Mouse (Mus musculus) hindbrain, embryonic 15.5 days (tissue): ENCODE data around the gene Moxd2. TPM values are rescaled to one million over a fixed set of nuclear protein-coding genes. Genes with fewer than 3 reads are reported as not detected.

Source experiments
- ATAC-seq: fragments of 200-750 bp; cut with Nextera tagmentation; 2 replicates; pipeline ENCODE4 v1.8.0; 2017; ENCODE audit warnings: low read depth, moderate number of reproducible peaks, moderate TSS enrichment; ENCODE audit not compliant: low FRiP score
- H3K27ac ChIP-seq: fragments of 300-500 bp; sonication (generic); replicated peaks from 2 replicates; pipeline ENCODE4 v1.5.1; 2015; ENCODE audit warnings: mild to moderate bottlenecking, inconsistent platforms
- H3K27me3 ChIP-seq: fragments of 300-500 bp; sonication (generic); 2 replicates; pipeline ENCODE4 v1.6.1; 2015; ENCODE audit warnings: control low read depth, inconsistent platforms
- H3K36me3 ChIP-seq: fragments of 300-500 bp; sonication (generic); 2 replicates; pipeline ENCODE4 v1.6.1; 2015; ENCODE audit warnings: control low read depth, inconsistent platforms
- H3K4me1 ChIP-seq: fragments of 300-500 bp; sonication (generic); replicated peaks from 2 replicates; pipeline ENCODE4 v1.6.1; 2015; ENCODE audit warnings: control low read depth, inconsistent platforms
- H3K4me2 ChIP-seq: fragments of 300-500 bp; sonication (generic); 2 replicates; pipeline ENCODE4 v1.6.1; 2015; ENCODE audit warnings: moderate library complexity, mild to moderate bottlenecking, inconsistent platforms
- H3K4me3 ChIP-seq: fragments of 300-500 bp; sonication (generic); 2 replicates; pipeline ENCODE4 v1.5.1; 2015; ENCODE audit warnings: mild to moderate bottlenecking, inconsistent platforms
- H3K9ac ChIP-seq: fragments of 300-500 bp; sonication (generic); 2 replicates; pipeline ENCODE4 v1.6.1; 2015; ENCODE audit warnings: inconsistent platforms
- H3K9me3 ChIP-seq: fragments of 300-500 bp; sonication (generic); 2 replicates; pipeline ENCODE4 v1.6.1; 2016; ENCODE audit warnings: control low read depth, inconsistent platforms
- WGBS: fragments of 180-500 bp; shearing (Covaris S2); methylation state at CpG from one replicate; pipeline ENCODE4 v1.1.7; 2015; 5-methylcytosine and 5-hydroxymethylcytosine counted together
- polyA plus RNA-seq: library from polyadenylated mRNA; unstranded; fragments of >200 nt; fragmentation: Nextera tagmentation; extraction: Ambion mirVana; gene quantifications from 2 replicates; pipeline ENCODE4 v1.2.1, GENCODE M21; 2015

Moxd2 gene
- polyA plus RNA-seq: not detected in 2 replicates

DNA sequence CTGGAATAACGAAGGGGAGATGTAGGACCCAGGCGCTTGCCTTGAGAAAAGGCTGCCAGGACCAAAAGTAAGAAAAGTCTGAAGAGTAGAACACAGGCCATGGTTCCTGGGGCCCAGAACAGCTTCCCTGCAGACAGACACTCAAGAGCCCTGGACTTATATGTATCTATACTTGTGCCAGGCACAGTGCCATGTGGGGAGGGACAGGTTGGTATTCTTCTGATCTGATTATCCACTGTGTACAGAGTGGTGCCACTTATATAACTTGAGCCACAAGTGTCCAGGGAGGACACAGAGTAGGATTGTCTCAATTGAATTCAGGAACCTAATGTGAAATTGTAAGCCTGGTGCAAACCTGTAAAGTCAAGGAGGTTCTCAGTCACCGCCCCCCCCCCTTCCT is at the start of gene Moxd2:
Gene Moxd2 (minus strand): TSS at position 101 of the 400 bp plus-strand sequence.
- no peak for ATAC-seq
- no peak within 1 kb of the TSS for H3K4me2 ChIP-seq
- H3K4me1 ChIP-seq: no peaks in the 10 kb centered on the region
- no peaks in the 10 kb centered on the region for H3K27me3 ChIP-seq
- WGBS: 99% methylated on average over 3 of the region's 3 CpGs
- no peaks in the 10 kb centered on the region for H3K36me3 ChIP-seq
- H3K9ac ChIP-seq: no peak within 1 kb of the TSS
- no peaks in the 10 kb centered on the region for H3K9me3 ChIP-seq
- no peak within 1 kb of the TSS for H3K4me3 ChIP-seq
- H3K27ac ChIP-seq: no peak within 1 kb of the TSS

DNA sequence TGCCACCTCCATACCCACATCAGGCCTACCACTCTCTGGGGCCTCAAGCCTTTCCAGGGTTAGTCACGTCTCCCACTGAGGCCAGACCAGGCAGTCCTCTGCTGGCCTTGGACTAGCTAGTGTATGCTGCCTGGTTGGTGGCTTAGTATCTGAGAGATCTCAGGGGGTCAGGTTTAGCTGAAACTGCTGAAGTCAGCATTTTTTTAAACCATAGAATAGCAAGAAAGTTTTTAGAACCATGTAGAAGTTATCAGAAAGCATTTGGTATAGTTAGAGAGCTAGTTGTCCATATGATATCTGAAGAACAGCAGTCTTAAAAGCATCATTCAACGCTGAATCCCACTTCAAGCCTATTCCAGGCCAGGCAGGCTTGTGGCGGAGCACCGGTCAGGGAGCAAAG is 32.7 kb upstream of the Moxd2 start:
- no peak overlapping the region for H3K27ac ChIP-seq
- H3K4me3 ChIP-seq: no peak overlapping the region
- H3K36me3 ChIP-seq: no peaks in the 10 kb centered on the region
- ATAC-seq: no peak
- H3K4me2 ChIP-seq: no peak overlapping the region
- no peaks in the 10 kb centered on the region for H3K4me1 ChIP-seq
- no peaks in the 10 kb centered on the region for H3K9me3 ChIP-seq
- no peak overlapping the region for H3K9ac ChIP-seq
- H3K27me3 ChIP-seq: no peaks in the 10 kb centered on the region
- WGBS: 95% methylated on average over 4 of the region's 4 CpGs

DNA sequence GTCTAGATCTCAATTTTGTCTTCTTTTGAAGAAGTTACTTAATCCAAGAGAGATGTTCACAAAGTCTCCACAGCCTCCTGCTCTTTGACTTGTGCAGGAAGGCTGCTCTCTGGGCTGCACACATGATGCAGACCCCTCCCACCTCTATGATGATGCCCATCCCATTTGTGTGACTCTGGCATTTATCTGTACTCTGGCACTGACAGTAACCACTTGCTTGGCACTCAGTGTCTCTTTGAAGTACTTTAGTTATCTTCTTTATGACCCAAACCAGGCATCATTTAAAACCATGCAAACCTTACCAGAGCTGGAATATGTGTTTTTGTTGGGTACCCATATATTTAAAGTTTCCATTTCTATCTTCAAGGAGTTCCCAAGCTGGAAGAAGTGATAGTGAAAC is 13.0 kb upstream of the Moxd2 start, which contains the start of gene Prss58:
Gene Prss58 (minus strand): TSS at position 101 of the 400 bp plus-strand sequence.
- ATAC-seq: no peak

DNA sequence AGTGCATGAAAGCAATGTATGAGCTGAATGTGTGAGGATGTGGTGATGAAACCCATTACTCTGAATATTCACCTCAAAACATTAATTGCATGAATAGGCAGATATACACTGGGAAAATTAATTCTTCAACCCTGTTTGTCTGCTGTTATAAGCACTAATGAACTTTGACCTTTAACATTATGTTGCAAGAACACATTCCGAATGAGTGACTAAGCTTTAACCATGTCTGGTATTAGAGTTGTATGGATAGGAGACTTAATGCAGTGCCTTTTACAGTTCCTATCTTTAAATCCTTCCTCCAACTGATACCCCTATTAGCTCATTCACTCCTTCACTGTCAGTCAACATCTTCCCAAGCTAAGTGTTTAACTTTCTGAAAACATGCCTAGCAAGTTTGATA is 7.4 kb upstream of the Moxd2 start:
- no peaks in the 10 kb centered on the region for H3K4me1 ChIP-seq
- ATAC-seq: no peak
- H3K4me3 ChIP-seq: no peak overlapping the region
- no peak overlapping the region for H3K4me2 ChIP-seq
- no peak overlapping the region for H3K9ac ChIP-seq
- H3K9me3 ChIP-seq: no peaks in the 10 kb centered on the region
- WGBS: 83% methylated on average over 1 of the region's 1 CpGs
- no peaks in the 10 kb centered on the region for H3K36me3 ChIP-seq
- H3K27ac ChIP-seq: no peak overlapping the region
- H3K27me3 ChIP-seq: no peaks in the 10 kb centered on the region

More for the DNA sequence above, 13.0 kb upstream of the Moxd2 start, which contains the start of gene Prss58:
- Histone ChIP-seq H3K4me1 (no peaks in the 10 kb centered on the region), H3K36me3 (no peaks in the 10 kb centered on the region), H3K9ac (no peak within 1 kb of the TSS), H3K27me3 (no peaks in the 10 kb centered on the region), H3K9me3 (no peaks in the 10 kb centered on the region), H3K4me3 (no peak within 1 kb of the TSS), H3K4me2 (no peak within 1 kb of the TSS), H3K27ac (no peak within 1 kb of the TSS)

DNA sequence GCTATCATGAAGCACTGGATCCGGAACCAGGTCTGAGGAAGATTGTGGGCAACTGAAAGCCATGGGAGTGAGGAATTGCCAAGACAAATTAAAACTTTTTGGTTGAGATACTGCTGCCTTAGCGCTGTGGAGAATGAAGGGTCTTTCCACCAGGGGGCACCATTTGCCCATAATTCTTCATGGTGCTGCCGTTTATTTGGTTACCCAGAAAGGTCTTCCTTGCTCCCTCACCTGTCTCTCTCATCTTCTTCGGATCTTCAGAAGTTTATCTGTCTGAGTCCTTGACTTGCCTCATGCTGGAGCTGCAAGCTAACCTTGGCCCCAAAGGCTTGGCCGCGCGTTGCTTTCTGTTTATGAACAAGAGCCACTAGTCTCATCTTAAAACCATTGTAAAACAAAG is 6.3 kb upstream of the Moxd2 start:
- Histone ChIP-seq H3K36me3 (no peaks in the 10 kb centered on the region), H3K4me1 (no peaks in the 10 kb centered on the region), H3K27ac (no peak overlapping the region), H3K4me2 (no peak overlapping the region), H3K9ac (no peak overlapping the region), H3K27me3 (no peaks in the 10 kb centered on the region), H3K9me3 (no peaks in the 10 kb centered on the region), H3K4me3 (no peak overlapping the region)
- WGBS: 52% methylated on average over 7 of the region's 7 CpGs
- ATAC-seq: no peak

- no peaks in the 10 kb centered on the region for H3K36me3 ChIP-seq
- no peaks in the 10 kb centered on the region for H3K27me3 ChIP-seq
- H3K27ac ChIP-seq: no peak overlapping the region
- WGBS: 80% methylated on average over 4 of the region's 4 CpGs
- no peaks in the 10 kb centered on the region for H3K4me1 ChIP-seq
- no peak overlapping the region for H3K4me2 ChIP-seq
- no peak overlapping the region for H3K9ac ChIP-seq
- H3K9me3 ChIP-seq: no peaks in the 10 kb centered on the region
- H3K4me3 ChIP-seq: no peak overlapping the region
- ATAC-seq: no peak
Measured at GRCm38 (mm10) chr6:40891754-40892153, 4.5 kb upstream of the Moxd2 start.

GRCm38 (mm10) chr6:40890973-40891372 is 3.7 kb upstream of the Moxd2 start:
- Histone ChIP-seq H3K9ac (no peak overlapping the region), H3K4me2 (no peak overlapping the region), H3K27me3 (no peaks in the 10 kb centered on the region), H3K4me3 (no peak overlapping the region), H3K4me1 (no peaks in the 10 kb centered on the region), H3K9me3 (no peaks in the 10 kb centered on the region), H3K27ac (no peak overlapping the region), H3K36me3 (no peaks in the 10 kb centered on the region)
- WGBS: 75% methylated on average over 1 of the region's 1 CpGs
- no peak for ATAC-seq

DNA sequence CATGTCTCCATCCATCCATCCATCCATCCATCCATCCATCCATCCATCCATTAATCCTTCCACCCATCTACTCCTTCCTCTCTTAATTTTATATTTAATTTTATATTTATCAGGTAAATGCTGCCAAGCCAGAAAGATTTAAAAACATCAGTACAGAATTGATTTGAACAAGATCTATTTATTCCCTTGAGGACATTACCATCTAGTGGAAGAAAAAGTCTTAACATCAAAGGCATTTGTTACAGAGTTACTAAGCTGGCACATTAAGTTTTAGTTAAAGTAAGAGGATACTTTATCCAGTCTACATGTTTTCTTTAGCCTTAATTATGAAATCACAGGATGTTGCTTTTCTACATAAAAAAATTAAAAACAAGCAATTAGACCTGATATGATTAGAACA is 42.0 kb downstream of the Moxd2 start:
- Histone ChIP-seq H3K9ac (no peak overlapping the region), H3K36me3 (no peaks in the 10 kb centered on the region)
- ATAC-seq: no peak

More for the DNA sequence above, 42.0 kb downstream of the Moxd2 start:
- H3K4me1 ChIP-seq: no peaks in the 10 kb centered on the region
- no peaks in the 10 kb centered on the region for H3K9me3 ChIP-seq
- no peak overlapping the region for H3K4me3 ChIP-seq
- no peaks in the 10 kb centered on the region for H3K27me3 ChIP-seq
- no peak overlapping the region for H3K4me2 ChIP-seq
- no peak overlapping the region for H3K27ac ChIP-seq

Other genes starting within 250 kb of the Moxd2 start
- gene Prss58, start 12.9 kb upstream of the Moxd2 start, polyA plus RNA-seq: not detected in 2 replicates
- gene 1700074P13Rik, start 53.1 kb upstream of the Moxd2 start, polyA plus RNA-seq: not detected in 2 replicates
- not detected in 2 replicates for gene Gm4744, start 64.4 kb upstream of the Moxd2 start, polyA plus RNA-seq
- gene 1810009J06Rik, start 77.3 kb upstream of the Moxd2 start, polyA plus RNA-seq: not detected in 2 replicates
- not detected in 2 replicates for gene Gm2663, start 112.0 kb upstream of the Moxd2 start, polyA plus RNA-seq
- not detected in 2 replicates for gene 2210010C04Rik, start 148.0 kb upstream of the Moxd2 start, polyA plus RNA-seq